Mouse (Mus musculus) forebrain, embryonic 11.5 days (tissue): ENCODE measurements around the gene Fcna. TPM values are rescaled to one million over a fixed set of nuclear protein-coding genes. Genes with fewer than 3 reads are reported as not detected.

Source experiments
- ATAC-seq: fragments of 200-750 bp; cut with Nextera tagmentation; replicated peaks from 2 replicates; pipeline ENCODE4 v1.8.0; 2017; ENCODE audit warnings: moderate TSS enrichment; ENCODE audit not compliant: low FRiP score
- DNase-seq: peaks from one replicate; pipeline ENCODE4 v3.0.0-alpha.2; 2017; ENCODE audit warnings: low spot score
- H3K27ac ChIP-seq: fragments of 300-500 bp; sonication (generic); 2 replicates; pipeline ENCODE4 v1.5.1; 2014; ENCODE audit warnings: low read depth, low read length
- H3K27me3 ChIP-seq: fragments of 300-500 bp; sonication (generic); 2 replicates; pipeline ENCODE4 v1.6.1; 2014; ENCODE audit warnings: mild to moderate bottlenecking, low read length, mixed read lengths; ENCODE audit not compliant: control insufficient read depth, insufficient read depth
- H3K36me3 ChIP-seq: fragments of 300-500 bp; sonication (generic); 2 replicates; pipeline ENCODE4 v1.6.1; 2014; ENCODE audit warnings: mild to moderate bottlenecking, low read length, moderate library complexity, mixed read lengths; ENCODE audit not compliant: control insufficient read depth, insufficient read depth
- H3K4me1 ChIP-seq: fragments of 300-500 bp; sonication (generic); replicated peaks from 2 replicates; pipeline ENCODE4 v1.6.1; 2014; ENCODE audit warnings: low read length, mixed read lengths; ENCODE audit not compliant: control insufficient read depth, insufficient read depth
- H3K4me2 ChIP-seq: fragments of 300-500 bp; sonication (generic); 2 replicates; pipeline ENCODE4 v1.6.1; 2014; ENCODE audit warnings: low read depth, mild to moderate bottlenecking, low read length, moderate library complexity, mixed read lengths; ENCODE audit not compliant: severe bottlenecking
- H3K4me3 ChIP-seq: fragments of 300-500 bp; sonication (generic); 2 replicates; pipeline ENCODE4 v1.5.1; 2014; ENCODE audit warnings: low read depth, low read length
- H3K9ac ChIP-seq: fragments of 300-500 bp; sonication (generic); 2 replicates; pipeline ENCODE4 v1.6.1; 2014; ENCODE audit warnings: low read length
- H3K9me3 ChIP-seq: fragments of 300-500 bp; sonication (generic); 2 replicates; pipeline ENCODE4 v1.6.1; 2016; ENCODE audit warnings: low read length, mixed read lengths; ENCODE audit not compliant: control insufficient read depth
- WGBS: fragments of 180-500 bp; shearing (Covaris S2); extraction: QIAGEN DNeasy Blood & Tissue Kit; methylation state at CpG from one replicate; pipeline ENCODE4 v1.1.7; 2014; 5-methylcytosine and 5-hydroxymethylcytosine counted together
- polyA plus RNA-seq: library from polyadenylated mRNA; unstranded; fragments of >200 nt; fragmentation: Nextera tagmentation; extraction: Ambion mirVana; gene quantifications from 2 replicates; pipeline ENCODE4 v1.2.1, GENCODE M21; 2014

Fcna gene
- polyA plus RNA-seq, 1 experiment from 2014 or later = 0.95 TPM

DNA sequence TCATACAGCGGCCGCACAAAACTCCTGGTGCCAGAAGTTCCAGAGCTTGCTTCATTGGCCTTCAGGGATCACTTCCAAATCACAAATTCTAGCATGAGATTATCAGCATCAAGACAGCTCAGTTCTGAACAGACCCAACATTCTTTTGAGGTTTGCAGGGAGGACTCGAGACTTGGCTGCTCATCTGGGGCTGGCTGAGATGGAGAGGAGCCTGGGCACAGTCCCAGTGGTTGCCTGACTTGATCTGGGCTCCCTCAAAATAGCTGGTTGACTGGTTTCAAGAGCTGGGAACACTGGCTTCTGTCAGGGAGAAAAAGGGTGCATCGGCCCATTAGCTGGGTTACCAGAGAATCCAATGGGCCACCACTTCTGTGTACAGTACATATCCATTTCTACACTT is 28.9 kb upstream of the Fcna start:
- WGBS = 87% methylated on average over 4 of the region's 4 CpGs
- no peak for DNase-seq
- H3K9ac ChIP-seq = no peak overlapping the region
- no peaks in the 10 kb centered on the region for H3K36me3 ChIP-seq
- no peaks in the 10 kb centered on the region for H3K27me3 ChIP-seq
- H3K9me3 ChIP-seq = no peaks in the 10 kb centered on the region
- H3K27ac ChIP-seq = no peak overlapping the region
- H3K4me1 ChIP-seq = no peaks in the 10 kb centered on the region
- H3K4me3 ChIP-seq = no peak overlapping the region
- ATAC-seq = no peak
- no peak overlapping the region for H3K4me2 ChIP-seq

- H3K27me3 ChIP-seq = no peaks in the 10 kb centered on the region
- ATAC-seq (no peak), DNase-seq (no peak)
- no peaks in the 10 kb centered on the region for H3K4me1 ChIP-seq
- no peak overlapping the region for H3K4me2 ChIP-seq
- no peaks in the 10 kb centered on the region for H3K36me3 ChIP-seq
- H3K4me3 ChIP-seq = no peak overlapping the region
- H3K27ac ChIP-seq = no peak overlapping the region
- no peaks in the 10 kb centered on the region for H3K9me3 ChIP-seq
- no peak overlapping the region for H3K9ac ChIP-seq
- WGBS = 50% methylated on average over 1 of the region's 1 CpGs
Observed at GRCm38 (mm10) chr2:25654502-25654901, 26.7 kb upstream of the Fcna start.

DNA sequence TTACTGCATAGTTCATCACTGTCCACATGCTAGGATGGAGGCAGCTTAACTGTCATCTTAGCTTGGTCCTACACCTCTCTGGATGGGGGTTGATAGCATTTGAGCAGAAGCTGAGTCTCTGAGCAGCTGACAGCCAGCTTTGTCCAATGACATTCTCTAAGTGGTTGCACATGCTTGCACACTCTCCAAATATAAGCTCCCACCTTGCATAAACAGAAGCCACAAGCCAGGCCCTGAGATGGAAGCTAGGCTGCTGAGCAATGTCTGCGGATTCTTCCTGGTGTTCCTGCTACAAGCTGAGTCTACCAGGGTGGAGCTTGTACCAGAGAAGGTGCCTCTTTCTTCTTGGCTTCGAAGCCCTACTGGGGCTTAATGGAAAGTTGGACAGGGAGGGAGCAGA is 25.1 kb upstream of the Fcna start, which contains the start of gene Lcn8:
Gene Lcn8, plus strand, starts transcription at position 219 of the 400 bp plus-strand sequence.
- Histone ChIP-seq H3K36me3 (no peaks in the 10 kb centered on the region), H3K27ac (no peak within 1 kb of the TSS), H3K9ac (no peak within 1 kb of the TSS), H3K4me1 (no peaks in the 10 kb centered on the region), H3K27me3 (no peaks in the 10 kb centered on the region), H3K9me3 (no peaks in the 10 kb centered on the region), H3K4me2 (no peak within 1 kb of the TSS), H3K4me3 (no peak within 1 kb of the TSS)
- no peak for ATAC-seq
- DNase-seq = no peak
- 64% methylated on average over 2 of the region's 2 CpGs for WGBS

GRCm38 (mm10) chr2:25639890-25640289 is 12.1 kb upstream of the Fcna start:
- no peak overlapping the region for H3K27ac ChIP-seq
- H3K4me2 ChIP-seq = no peak overlapping the region
- no peak overlapping the region for H3K9ac ChIP-seq
- H3K36me3 ChIP-seq = no peaks in the 10 kb centered on the region
- ATAC-seq = no peak
- no peaks in the 10 kb centered on the region for H3K27me3 ChIP-seq
- no peaks in the 10 kb centered on the region for H3K4me1 ChIP-seq
- no peaks in the 10 kb centered on the region for H3K9me3 ChIP-seq
- peak; percentile 76 for DNase-seq
- 18% methylated on average over 6 of the region's 6 CpGs for WGBS
- H3K4me3 ChIP-seq = no peak overlapping the region

GRCm38 (mm10) chr2:25634046-25634445 is 6.2 kb upstream of the Fcna start:
- Histone ChIP-seq H3K4me1 (no peaks in the 10 kb centered on the region), H3K4me3 (no peak overlapping the region), H3K27ac (no peak overlapping the region), H3K4me2 (no peak overlapping the region), H3K36me3 (no peaks in the 10 kb centered on the region), H3K9ac (no peak overlapping the region), H3K27me3 (no peaks in the 10 kb centered on the region), H3K9me3 (no peaks in the 10 kb centered on the region)
- ATAC-seq (no peak), DNase-seq (no peak)
- 30% methylated on average over 1 of the region's 1 CpGs for WGBS

- no peaks in the 10 kb centered on the region for H3K27me3 ChIP-seq
- H3K9me3 ChIP-seq = no peaks in the 10 kb centered on the region
- no peak overlapping the region for H3K27ac ChIP-seq
- 83% methylated on average over 3 of the region's 3 CpGs for WGBS
- no peaks in the 10 kb centered on the region for H3K4me1 ChIP-seq
- ATAC-seq = no peak
- no peaks in the 10 kb centered on the region for H3K36me3 ChIP-seq
- H3K4me2 ChIP-seq = no peak overlapping the region
- DNase-seq = no peak
- no peak overlapping the region for H3K9ac ChIP-seq
- H3K4me3 ChIP-seq = no peak overlapping the region
Observed at GRCm38 (mm10) chr2:25633616-25634015, 5.8 kb upstream of the Fcna start.

- Histone ChIP-seq H3K4me2 (no peak overlapping the region), H3K27ac (no peak overlapping the region), H3K27me3 (no peaks in the 10 kb centered on the region; the same call in 1 of the 2 replicates), H3K36me3 (no peaks in the 10 kb centered on the region), H3K4me3 (no peak overlapping the region), H3K9me3 (no peaks in the 10 kb centered on the region), H3K9ac (no peak overlapping the region), H3K4me1 (no peaks in the 10 kb centered on the region)
- DNase-seq = no peak
- no peak for ATAC-seq
- 61% methylated on average over 4 of the region's 4 CpGs for WGBS
Observed at GRCm38 (mm10) chr2:25628738-25629137, 908 bp upstream of the Fcna start.

GRCm38 (mm10) chr2:25625986-25626385 is 1.8 kb downstream of the Fcna start:
- no peaks in the 10 kb centered on the region; the same call in 1 of the 2 replicates for H3K27me3 ChIP-seq
- 80% methylated on average over 5 of the region's 5 CpGs for WGBS

More at GRCm38 (mm10) chr2:25625986-25626385, 1.8 kb downstream of the Fcna start:
- H3K4me2 ChIP-seq = no peak overlapping the region
- H3K4me3 ChIP-seq = no peak overlapping the region
- no peaks in the 10 kb centered on the region for H3K36me3 ChIP-seq
- H3K4me1 ChIP-seq = no peaks in the 10 kb centered on the region; the same call in 1 of the 2 replicates
- H3K9me3 ChIP-seq = no peaks in the 10 kb centered on the region
- no peak overlapping the region for H3K27ac ChIP-seq
- ATAC-seq (no peak), DNase-seq (no peak)
- H3K9ac ChIP-seq = no peak overlapping the region
